In the genomic region with DNA sequence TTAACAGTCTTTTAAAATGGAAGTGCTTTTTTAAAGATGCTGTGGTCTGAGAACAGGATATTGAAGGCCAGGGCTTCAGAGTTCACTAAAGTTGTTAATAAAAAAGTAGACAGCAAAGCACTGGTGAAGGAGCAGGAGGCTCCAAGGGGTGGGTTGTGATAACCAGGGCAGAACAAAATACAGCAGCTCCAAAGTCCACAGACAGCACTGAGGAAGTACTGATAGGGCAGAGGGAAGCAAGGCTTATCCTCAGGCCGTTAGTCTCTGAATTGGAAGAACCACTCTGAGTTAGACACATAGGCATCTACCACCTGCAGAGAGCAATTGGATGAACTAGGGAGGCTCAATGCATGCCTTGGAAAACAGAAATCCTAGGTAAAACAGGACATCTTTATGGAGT, we compare ENCODE assay signal across 28 mouse cellular contexts.
A peak's percentile ranks its signal among the peaks of the same experiment; 100 is the strongest.
DNase-seq lines count a peak whose midpoint lies in the region; ATAC-seq lines count a peak whose summit lies in the region.
"Had no signal": no experiment of that assay in that cellular context is flagged by ENCODE, and none has a peak within 500 bp of the region (broad histone marks: within the 10 kb centered on the region; RNA-seq: fewer than 3 reads in every experiment).

No protein-coding gene starts in this region.

- no peak overlapping the region for H3K9ac ChIP-seq in intestine, embryonic 15.5 days
- no peak overlapping the region for H3K9ac ChIP-seq in liver, embryonic 13.5 days
- no peak overlapping the region for H3K9ac ChIP-seq in hindbrain, embryonic 12.5 days
- H3K9ac ChIP-seq in hindbrain, embryonic 11.5 days (ENCODE audit: low read depth, low read length): no peak overlapping the region
- H3K9ac ChIP-seq: forebrain, embryonic 13.5 days; heart, embryonic 15.5 days; hindbrain, embryonic 15.5 days; lung, embryonic 15.5 days; neural tube, embryonic 13.5 days had no signal

- H3K27ac ChIP-seq in intestine, embryonic 15.5 days: no peak overlapping the region
- H3K27ac ChIP-seq in liver, embryonic 13.5 days: no peak overlapping the region
- no peak overlapping the region for H3K27ac ChIP-seq in hindbrain, embryonic 12.5 days
- H3K27ac ChIP-seq in hindbrain, embryonic 11.5 days (ENCODE audit: low read depth, low read length): no peak overlapping the region
- H3K27ac ChIP-seq: forebrain, embryonic 13.5 days; heart, embryonic 10.5 days; heart, embryonic 15.5 days; hindbrain, embryonic 15.5 days; lung, embryonic 15.5 days; neural tube, embryonic 13.5 days had no signal

- intact Hi-C loops in left cerebral cortex, postnatal 36 days (cut with DNase I): no loop called here

- H3K4me1 ChIP-seq in megakaryocyte, embryonic 14.5 days: peaks cover 64% of the 10 kb centered on the region
- no peaks in the 10 kb centered on the region for H3K4me1 ChIP-seq in intestine, embryonic 15.5 days (replicated peaks)
- H3K4me1 ChIP-seq in liver, embryonic 13.5 days (replicated peaks): peaks cover 6% of the 10 kb centered on the region; the same call in 1 of the 2 replicates
- H3K4me1 ChIP-seq in hindbrain, embryonic 12.5 days: no peaks in the 10 kb centered on the region
- H3K4me1 ChIP-seq in hindbrain, embryonic 11.5 days (replicated peaks; ENCODE audit: control insufficient read depth, insufficient read depth, low read length): no peaks in the 10 kb centered on the region
- H3K4me1 ChIP-seq: heart, embryonic 10.5 days; heart, embryonic 15.5 days; hindbrain, embryonic 15.5 days; lung, embryonic 15.5 days; neural tube, embryonic 13.5 days had no signal

- 42% methylated on average over 1 of the region's 1 CpGs for WGBS in intestine, embryonic 15.5 days
- 19% methylated on average over 1 of the region's 1 CpGs for WGBS in liver, embryonic 13.5 days (ENCODE audit: insufficient replicate concordance)
- 76% methylated on average over 1 of the region's 1 CpGs for WGBS in hindbrain, embryonic 12.5 days
- WGBS in hindbrain, embryonic 11.5 days: 70% methylated on average over 1 of the region's 1 CpGs

- DNase-seq in liver, embryonic 13.5 days: no peak
- no peak for DNase-seq in left cerebral cortex, postnatal 36 days (ENCODE audit: low spot score in 2 of 2)
- DNase-seq in hindbrain, embryonic 11.5 days (ENCODE audit: low spot score): no peak
- no peak for DNase-seq in lung, postnatal 25 days (ENCODE audit: low spot score)
- DNase-seq: adrenal gland, postnatal 25 days; cerebellum, adult 18-20 months; cerebellum, postnatal 10 days; gastrocnemius, postnatal 14 days; heart, adult 11 months; heart, postnatal 36 days; kidney, adult 9 months; kidney, postnatal 10 days; layer of hippocampus, adult 9-11 months; lung, postnatal 36 days; retina, postnatal 1 day; right cerebral cortex, postnatal 14 days had no signal

- H3K4me3 ChIP-seq in megakaryocyte, embryonic 14.5 days (replicated peaks): peak overlapping the region; percentile 76
- no peak overlapping the region for H3K4me3 ChIP-seq in intestine, embryonic 15.5 days (replicated peaks)
- no peak overlapping the region for H3K4me3 ChIP-seq in liver, embryonic 13.5 days (replicated peaks)
- H3K4me3 ChIP-seq in hindbrain, embryonic 12.5 days: no peak overlapping the region
- no peak overlapping the region for H3K4me3 ChIP-seq in hindbrain, embryonic 11.5 days (ENCODE audit: low read depth, low read length)
- H3K4me3 ChIP-seq: forebrain, embryonic 13.5 days; heart, embryonic 10.5 days; heart, embryonic 15.5 days; hindbrain, embryonic 15.5 days; lung, embryonic 15.5 days; myocyte; neural tube, embryonic 13.5 days had no signal

- H3K4me2 ChIP-seq in intestine, embryonic 15.5 days (replicated peaks): no peak overlapping the region
- no peak overlapping the region for H3K4me2 ChIP-seq in liver, embryonic 13.5 days
- no peak overlapping the region for H3K4me2 ChIP-seq in hindbrain, embryonic 12.5 days (replicated peaks)
- no peak overlapping the region for H3K4me2 ChIP-seq in hindbrain, embryonic 11.5 days (replicated peaks; ENCODE audit: low read depth, low read length)
- H3K4me2 ChIP-seq: forebrain, embryonic 13.5 days; heart, embryonic 15.5 days; hindbrain, embryonic 15.5 days; lung, embryonic 15.5 days; midbrain, embryonic 11.5 days; neural tube, embryonic 13.5 days had no signal

- no peaks in the 10 kb centered on the region for H3K9me3 ChIP-seq in megakaryocyte, embryonic 14.5 days
- H3K9me3 ChIP-seq in intestine, embryonic 15.5 days: no peaks in the 10 kb centered on the region
- H3K9me3 ChIP-seq in liver, embryonic 13.5 days (replicated peaks): no peaks in the 10 kb centered on the region
- no peaks in the 10 kb centered on the region for H3K9me3 ChIP-seq in hindbrain, embryonic 12.5 days (replicated peaks)
- no peaks in the 10 kb centered on the region for H3K9me3 ChIP-seq in hindbrain, embryonic 11.5 days (ENCODE audit: control insufficient read depth, low read length)
- H3K9me3 ChIP-seq: forebrain, embryonic 13.5 days; heart, embryonic 10.5 days; heart, embryonic 15.5 days; hindbrain, embryonic 15.5 days; lung, embryonic 15.5 days; neural tube, embryonic 13.5 days had no signal

- no peak for ATAC-seq in megakaryocyte, adult 5-6 weeks (ENCODE audit: poor library complexity, severe bottlenecking)
- ATAC-seq in intestine, embryonic 15.5 days: peak; percentile 75
- ATAC-seq in liver, embryonic 13.5 days (ENCODE audit: low read depth): peak; percentile 70
- no peak for ATAC-seq in hindbrain, embryonic 12.5 days (ENCODE audit: low FRiP score)
- no peak for ATAC-seq in hindbrain, embryonic 11.5 days (ENCODE audit: low FRiP score)
- ATAC-seq: forebrain, embryonic 13.5 days had no signal

- H3K27me3 ChIP-seq in megakaryocyte, embryonic 14.5 days (replicated peaks): no peaks in the 10 kb centered on the region
- no peaks in the 10 kb centered on the region for H3K27me3 ChIP-seq in intestine, embryonic 15.5 days (replicated peaks)
- no peaks in the 10 kb centered on the region for H3K27me3 ChIP-seq in liver, embryonic 13.5 days
- H3K27me3 ChIP-seq in hindbrain, embryonic 12.5 days: no peaks in the 10 kb centered on the region
- H3K27me3 ChIP-seq in hindbrain, embryonic 11.5 days (ENCODE audit: control insufficient read depth, insufficient read depth, low read length): no peaks in the 10 kb centered on the region
- H3K27me3 ChIP-seq: forebrain, embryonic 13.5 days; heart, embryonic 15.5 days; hindbrain, embryonic 15.5 days; lung, embryonic 15.5 days; neural tube, embryonic 13.5 days had no signal

- no peaks in the 10 kb centered on the region for H3K36me3 ChIP-seq in megakaryocyte, embryonic 14.5 days (replicated peaks; ENCODE audit: low read length)
- H3K36me3 ChIP-seq in intestine, embryonic 15.5 days: no peaks in the 10 kb centered on the region
- no peaks in the 10 kb centered on the region for H3K36me3 ChIP-seq in liver, embryonic 13.5 days
- H3K36me3 ChIP-seq in hindbrain, embryonic 12.5 days: no peaks in the 10 kb centered on the region
- no peaks in the 10 kb centered on the region for H3K36me3 ChIP-seq in hindbrain, embryonic 11.5 days (ENCODE audit: control insufficient read depth, insufficient read depth, low read length)
- H3K36me3 ChIP-seq: heart, embryonic 10.5 days; heart, embryonic 15.5 days; hindbrain, embryonic 15.5 days; lung, embryonic 15.5 days; neural tube, embryonic 13.5 days had no signal

Comparison
In these comparisons a context has a peak if more than half of its experiments do, and no peak if none do; other contexts are left out.
1. ATAC-seq: peak in intestine, embryonic 15.5 days (single experiment) and liver, embryonic 13.5 days (single experiment); none in megakaryocyte, adult 5-6 weeks (single experiment), hindbrain, embryonic 12.5 days (single experiment) and hindbrain, embryonic 11.5 days (single experiment).